Mouse (Mus musculus): Measurements from ENCODE around the gene Slc31a2.
A peak's percentile ranks its signal among the peaks of the same experiment; 100 is the strongest.
"Not testable (repeated sequence)": the region's sequence is repeated elsewhere in the genome, so short reads cannot be mapped to it uniquely, and the experiment has no call there.

Gene Slc31a2

GRCm38 (mm10) chr4:62262276-62262675 is at the start of gene Slc31a2:
Gene Slc31a2 (plus strand): TSS chr4:62262562.
- DNase-seq (ENCODE audit: low read depth, low spot score): peak; percentile 51

- no peak for DNase-seq (ENCODE audit: low read depth, low spot score)
These were observed 48.9 kb upstream of the Slc31a2 start for GRCm38 (mm10) chr4:62213490-62213889.

GRCm38 (mm10) chr4:62228391-62228790 is 34.0 kb upstream of the Slc31a2 start:
- DNase-seq (ENCODE audit: low read depth, low spot score): peak; percentile 67

- peak; percentile 82 for DNase-seq (ENCODE audit: low read depth, low spot score)
These were observed 32.9 kb upstream of the Slc31a2 start for GRCm38 (mm10) chr4:62229448-62229847.

- no peak for DNase-seq (ENCODE audit: low read depth, low spot score)
These were observed 32.2 kb upstream of the Slc31a2 start for GRCm38 (mm10) chr4:62230153-62230552.

- peak; percentile 78 for DNase-seq (ENCODE audit: low read depth, low spot score)
These were observed 31.6 kb upstream of the Slc31a2 start, which contains the start of gene Zfp37 for GRCm38 (mm10) chr4:62230769-62231168. Gene Zfp37 (minus strand): TSS chr4:62231047.

GRCm38 (mm10) chr4:62240586-62240985 is 21.8 kb upstream of the Slc31a2 start:
- peak; percentile 81 for DNase-seq (ENCODE audit: low read depth, low spot score)

- no peak for DNase-seq (ENCODE audit: low read depth, low spot score)
These were observed 14.0 kb upstream of the Slc31a2 start for GRCm38 (mm10) chr4:62248328-62248727.

GRCm38 (mm10) chr4:62250896-62251544 is 11.3 kb upstream of the Slc31a2 start:
- DNase-seq (ENCODE audit: low read depth, low spot score): peak; percentile 98

- DNase-seq (ENCODE audit: low read depth, low spot score): no peak
These were observed 10.6 kb upstream of the Slc31a2 start for GRCm38 (mm10) chr4:62251776-62252175.

GRCm38 (mm10) chr4:62254551-62254950 is 7.8 kb upstream of the Slc31a2 start:
- DNase-seq (ENCODE audit: low read depth, low spot score): peak; percentile 83

- DNase-seq (ENCODE audit: low read depth, low spot score): peak; percentile 71
These were observed 5.4 kb upstream of the Slc31a2 start for GRCm38 (mm10) chr4:62256931-62257330.

GRCm38 (mm10) chr4:62263133-62263844 is 927 bp downstream of the Slc31a2 start:
- peak; percentile 49 for DNase-seq (ENCODE audit: low read depth, low spot score)

GRCm38 (mm10) chr4:62265154-62265836 is 2.9 kb downstream of the Slc31a2 start:
- no peak for DNase-seq (ENCODE audit: low read depth, low spot score)

- not testable (repeated sequence) for DNase-seq (ENCODE audit: low read depth, low spot score)
These were observed 3.7 kb downstream of the Slc31a2 start for GRCm38 (mm10) chr4:62266016-62266415.

- no peak for DNase-seq (ENCODE audit: low read depth, low spot score)
These were observed 4.7 kb downstream of the Slc31a2 start for GRCm38 (mm10) chr4:62267101-62267500.

- DNase-seq (ENCODE audit: low read depth, low spot score): no peak
These were observed 10.3 kb downstream of the Slc31a2 start for GRCm38 (mm10) chr4:62272696-62273095.

GRCm38 (mm10) chr4:62273916-62274315 is 11.6 kb downstream of the Slc31a2 start:
- DNase-seq (ENCODE audit: low read depth, low spot score): no peak

- DNase-seq (ENCODE audit: low read depth, low spot score): no peak
These were observed 12.6 kb downstream of the Slc31a2 start for GRCm38 (mm10) chr4:62274841-62275536.

GRCm38 (mm10) chr4:62276642-62277041 is 14.3 kb downstream of the Slc31a2 start:
- DNase-seq (ENCODE audit: low read depth, low spot score): no peak

GRCm38 (mm10) chr4:62277222-62277621 is 14.9 kb downstream of the Slc31a2 start:
- DNase-seq (ENCODE audit: low read depth, low spot score): no peak

GRCm38 (mm10) chr4:62278081-62278480 is 15.7 kb downstream of the Slc31a2 start:
- DNase-seq (ENCODE audit: low read depth, low spot score): no peak

Measured in R1 (cell line).